Mouse (Mus musculus): Measurements from ENCODE around the gene Pagr1b.

Pagr1b gene

DNA sequence TGATC, at the start of gene Pagr1b:
TSS of gene Pagr1b (minus strand) at position 4 of the 5 bp plus-strand sequence.
- DNase-seq (ENCODE audit: low read depth, low spot score) = no peak

DNA sequence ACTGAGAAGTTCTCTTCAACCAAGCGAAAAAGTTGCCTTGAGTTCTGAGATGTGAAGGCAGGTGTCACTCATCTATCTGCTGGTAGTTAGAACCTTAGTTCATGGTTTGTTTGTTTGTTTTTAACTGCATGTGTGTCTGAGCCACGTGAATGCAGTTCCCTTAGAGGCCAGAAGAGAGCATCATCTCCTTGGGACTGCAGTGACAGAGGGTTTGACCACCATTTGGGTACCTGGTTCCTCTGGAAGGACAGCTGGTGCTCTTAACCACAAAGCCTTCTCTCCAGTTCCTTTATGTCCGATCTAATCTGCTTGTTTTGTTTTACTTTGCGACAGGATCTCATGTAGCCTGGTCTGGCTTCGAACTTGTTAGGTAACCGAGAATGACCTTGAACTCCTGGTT, 49.3 kb upstream of the Pagr1b start:
- DNase-seq (ENCODE audit: low read depth, low spot score) = no peak

DNA sequence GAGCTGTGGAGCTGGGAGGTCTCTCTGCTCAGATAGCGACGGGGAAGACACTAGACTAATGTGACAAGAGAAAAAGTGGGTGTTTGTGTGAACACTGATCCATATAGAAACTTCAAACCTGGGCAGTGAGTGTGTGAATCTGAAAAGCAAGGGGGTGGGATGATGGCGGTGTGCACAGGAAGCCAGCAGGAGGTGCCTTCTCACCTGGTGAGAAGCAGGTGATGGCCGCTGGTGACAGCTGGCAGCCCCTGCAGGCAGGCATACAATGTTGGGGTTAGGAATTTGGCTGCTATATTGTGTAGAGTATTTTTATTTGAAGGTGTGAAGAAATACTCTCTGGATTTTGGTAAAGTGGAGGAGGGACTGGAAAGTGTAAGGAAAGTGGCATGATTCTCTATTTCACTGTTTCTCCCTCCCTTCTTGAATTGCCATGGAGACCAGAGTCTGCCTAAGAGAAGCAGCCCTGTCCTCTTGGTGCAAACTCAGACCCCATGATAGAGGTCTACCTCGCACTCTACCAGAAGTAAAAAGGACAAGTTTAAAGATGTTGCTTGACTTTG, 38.8 kb upstream of the Pagr1b start:
- no peak for DNase-seq (ENCODE audit: low read depth, low spot score)

DNA sequence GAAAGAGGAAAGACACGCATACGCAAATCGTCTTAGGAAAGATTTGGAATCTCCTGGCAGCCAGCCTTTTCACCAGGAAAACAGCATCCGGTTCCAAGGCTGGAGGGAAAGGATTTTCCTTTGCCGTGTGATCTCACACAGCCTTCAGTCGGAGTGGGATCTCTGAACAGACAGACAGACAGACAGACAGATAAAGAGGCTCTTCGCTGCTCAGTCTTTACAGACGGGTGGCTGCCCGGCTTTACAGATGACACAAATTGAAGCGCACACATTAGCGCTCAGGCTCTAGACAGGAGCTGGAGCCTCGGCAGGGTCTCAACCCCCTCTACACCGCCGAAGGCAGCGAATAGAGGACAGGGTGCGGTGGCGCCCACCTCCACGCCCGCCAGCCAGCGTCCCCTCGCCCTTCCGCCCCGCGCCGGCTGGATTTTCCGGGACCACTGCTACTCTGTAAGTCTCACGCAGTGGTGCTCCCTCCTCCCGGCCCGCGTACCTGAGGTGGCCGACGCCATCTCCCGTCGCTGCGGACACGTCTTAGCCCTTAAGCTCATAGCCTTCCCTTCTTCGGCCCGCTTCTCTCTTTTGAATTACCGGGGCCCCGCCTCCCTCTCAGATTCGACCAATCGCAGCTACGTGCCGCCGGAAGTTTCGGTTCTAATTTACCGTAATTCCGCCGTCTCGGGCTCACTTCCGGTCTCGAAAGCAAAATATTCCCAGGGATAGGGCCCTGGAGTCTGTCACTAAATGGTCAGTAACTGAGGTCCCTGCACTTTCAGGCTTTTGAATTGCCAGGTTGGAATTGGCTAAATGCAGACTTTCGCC, 25.8 kb upstream of the Pagr1b start, which contains the start of gene Kif22:
TSS of gene Kif22 (minus strand) at position 621 of the 822 bp plus-strand sequence.
- DNase-seq (ENCODE audit: low read depth, low spot score) = peak; percentile 78

DNA sequence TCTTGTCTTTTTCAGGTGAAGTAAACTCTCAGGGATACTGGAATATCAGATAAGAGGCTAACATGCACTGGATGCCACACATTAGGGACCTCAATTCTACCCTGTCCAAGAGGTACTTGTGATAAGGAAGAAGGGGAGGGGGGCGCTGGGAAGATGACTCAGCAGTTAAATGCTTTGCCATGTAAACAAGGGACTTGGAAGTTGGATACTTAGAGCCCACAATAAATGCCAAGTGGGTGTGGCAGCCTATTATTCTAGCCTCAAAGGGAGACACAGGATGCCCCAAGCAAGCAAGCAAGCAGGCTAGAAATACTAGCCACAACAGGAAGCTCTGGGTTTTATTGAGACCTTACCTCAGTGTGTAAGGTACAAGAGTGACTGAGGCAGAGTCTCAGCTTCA, 15.0 kb upstream of the Pagr1b start:
- no peak for DNase-seq (ENCODE audit: low read depth, low spot score)

DNA sequence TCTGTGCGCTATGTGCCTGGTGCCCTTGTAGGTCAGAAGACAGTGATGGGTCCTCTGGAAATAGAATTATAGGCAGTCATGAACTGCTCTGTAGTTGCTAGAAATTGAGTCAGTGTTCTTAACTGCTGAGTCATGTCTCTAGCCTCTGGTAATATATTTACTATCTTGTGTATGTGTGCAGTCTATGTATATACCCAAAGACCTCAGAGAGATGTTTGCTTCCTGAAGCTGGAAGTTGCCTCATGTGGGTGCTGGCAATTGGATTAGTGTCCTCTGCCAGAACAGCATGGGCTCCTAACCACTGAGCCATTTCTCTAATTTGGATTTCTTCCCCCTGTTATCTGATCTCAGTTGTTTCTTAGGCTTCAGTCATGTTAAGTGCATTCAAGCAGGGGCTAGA, 13.9 kb upstream of the Pagr1b start:
- no peak for DNase-seq (ENCODE audit: low read depth, low spot score)

DNA sequence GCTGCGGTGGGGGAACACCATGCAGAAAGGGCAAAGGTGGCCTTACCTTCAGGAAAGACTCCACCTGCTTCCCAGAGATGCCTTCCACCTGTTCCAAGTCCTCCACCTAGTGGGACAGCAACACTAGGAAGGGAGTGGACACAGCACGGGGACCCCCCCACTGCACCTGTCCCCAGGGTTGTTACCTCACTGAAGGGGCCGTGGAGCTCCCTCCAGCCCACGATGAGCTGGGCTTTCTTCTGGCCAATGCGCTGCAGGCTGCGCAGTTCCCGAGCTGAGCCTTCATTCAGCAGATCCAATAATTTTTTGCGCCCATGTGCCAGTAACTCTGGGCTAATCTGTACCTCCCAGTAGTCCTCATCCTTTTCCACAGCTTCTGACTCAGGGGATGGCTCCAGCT, 11.6 kb upstream of the Pagr1b start:
- no peak for DNase-seq (ENCODE audit: low read depth, low spot score)

DNA sequence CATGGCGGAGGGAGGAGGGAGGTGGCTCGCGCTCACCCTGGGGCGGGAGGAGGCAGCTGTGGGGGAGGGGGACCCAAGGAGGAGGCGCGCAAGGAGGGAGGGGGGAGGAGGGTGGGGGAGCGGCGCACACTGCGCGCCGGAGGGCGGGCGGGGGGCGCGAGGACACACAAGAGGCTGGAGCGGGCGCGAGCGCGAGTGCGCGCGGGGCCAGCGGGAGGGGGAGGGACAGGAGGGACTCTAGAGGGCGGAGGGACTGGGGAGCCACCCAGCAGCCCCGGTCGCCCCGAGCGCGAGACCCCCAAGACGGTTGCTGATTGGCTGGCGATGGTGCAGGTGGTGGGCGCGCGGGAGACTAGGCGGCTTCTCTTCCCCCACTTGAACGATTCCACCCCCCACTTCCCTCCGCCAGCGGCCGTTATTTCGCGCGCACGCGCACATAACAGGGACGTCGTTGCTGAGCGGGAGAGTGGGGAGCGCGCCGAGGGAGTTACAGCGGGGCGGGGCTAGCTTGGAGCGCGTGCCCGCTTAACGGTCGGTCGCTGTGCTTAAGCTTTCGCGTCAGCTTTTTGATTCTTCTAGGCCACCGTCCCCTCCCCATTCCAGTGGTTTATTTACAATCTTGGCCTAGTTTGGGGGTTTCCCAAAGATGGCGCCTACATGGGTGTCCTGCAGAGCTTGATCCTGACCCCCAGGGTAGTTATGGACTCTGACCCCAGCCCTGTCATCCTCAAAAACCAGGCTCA, 10.9 kb upstream of the Pagr1b start, which contains the start of gene Maz:
TSS of gene Maz (minus strand) at position 54 of the 743 bp plus-strand sequence.
- peak; percentile 99 for DNase-seq (ENCODE audit: low read depth, low spot score)

DNA sequence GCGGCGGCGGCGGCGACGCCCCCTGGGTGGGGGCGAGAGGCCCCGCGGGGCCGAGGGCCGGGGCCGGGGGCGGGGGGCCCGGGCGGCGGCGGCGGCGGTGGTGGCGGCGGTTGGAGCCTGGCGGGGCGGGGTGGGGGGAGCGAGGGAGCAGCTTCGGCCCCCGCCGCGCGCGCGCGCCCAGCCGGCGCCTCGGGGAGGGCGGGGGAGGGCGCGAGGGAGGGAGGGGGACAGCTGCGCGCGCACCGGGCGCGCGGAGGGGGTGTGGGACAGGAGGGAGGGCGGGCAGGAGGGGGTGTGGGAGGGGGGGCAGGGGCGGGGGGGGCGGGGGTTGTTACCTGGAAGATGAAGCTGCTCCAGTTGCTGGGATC, 10.3 kb upstream of the Pagr1b start:
- no peak for DNase-seq (ENCODE audit: low read depth, low spot score)

DNA sequence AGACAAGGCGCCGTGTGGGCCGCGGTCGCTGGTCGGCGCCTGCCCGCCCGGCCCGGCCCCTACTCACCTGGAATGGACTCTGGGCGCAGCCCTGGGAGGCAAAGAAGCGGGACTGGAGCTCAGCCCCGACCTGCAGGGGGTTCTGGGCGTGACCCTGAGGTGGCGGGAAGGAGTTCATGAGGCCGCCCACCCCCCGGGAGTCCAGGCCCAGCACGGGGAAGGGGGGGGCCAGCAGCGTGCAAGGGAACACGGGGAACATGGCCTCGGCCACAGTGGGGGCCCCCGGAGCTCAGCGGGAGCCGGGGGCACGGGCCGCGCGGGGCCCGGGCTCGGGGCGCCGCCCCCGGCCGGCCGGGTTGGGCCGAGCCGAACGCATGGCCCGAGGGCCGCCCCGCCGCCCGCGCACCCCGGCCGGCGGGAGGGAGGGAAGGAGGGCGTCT, 9.9 kb upstream of the Pagr1b start:
- no peak for DNase-seq (ENCODE audit: low read depth, low spot score)

DNA sequence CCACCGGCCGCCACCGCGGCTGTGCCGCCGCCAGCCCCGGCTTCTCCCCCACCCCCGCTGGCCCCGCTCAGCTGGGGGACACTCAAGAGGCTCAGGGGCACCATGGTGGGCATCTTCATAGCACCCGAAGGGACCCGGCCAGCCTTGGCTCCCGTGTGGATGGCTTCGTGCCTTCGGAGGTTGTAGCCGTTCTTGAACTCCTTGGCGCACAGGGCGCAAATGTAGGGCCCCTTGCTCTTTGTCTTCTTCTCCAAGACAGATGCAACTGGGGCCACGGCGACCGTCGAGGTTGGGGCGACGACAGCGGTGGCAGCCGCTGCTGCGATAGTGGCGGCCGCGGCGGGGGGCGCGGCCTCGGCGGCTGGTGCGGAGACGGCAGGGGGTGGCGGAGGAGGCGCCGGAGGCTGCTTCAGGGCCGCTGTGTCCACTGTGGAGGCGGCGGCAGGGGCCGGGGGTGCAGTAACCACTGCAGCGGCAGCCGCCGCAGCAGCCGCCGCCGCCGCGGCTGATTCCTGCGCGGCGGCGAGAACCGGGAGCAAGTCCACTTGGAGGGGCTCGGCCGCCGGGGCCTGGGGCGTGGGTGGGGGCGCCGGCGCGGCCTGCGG, 9.4 kb upstream of the Pagr1b start:
- no peak for DNase-seq (ENCODE audit: low read depth, low spot score)

DNA sequence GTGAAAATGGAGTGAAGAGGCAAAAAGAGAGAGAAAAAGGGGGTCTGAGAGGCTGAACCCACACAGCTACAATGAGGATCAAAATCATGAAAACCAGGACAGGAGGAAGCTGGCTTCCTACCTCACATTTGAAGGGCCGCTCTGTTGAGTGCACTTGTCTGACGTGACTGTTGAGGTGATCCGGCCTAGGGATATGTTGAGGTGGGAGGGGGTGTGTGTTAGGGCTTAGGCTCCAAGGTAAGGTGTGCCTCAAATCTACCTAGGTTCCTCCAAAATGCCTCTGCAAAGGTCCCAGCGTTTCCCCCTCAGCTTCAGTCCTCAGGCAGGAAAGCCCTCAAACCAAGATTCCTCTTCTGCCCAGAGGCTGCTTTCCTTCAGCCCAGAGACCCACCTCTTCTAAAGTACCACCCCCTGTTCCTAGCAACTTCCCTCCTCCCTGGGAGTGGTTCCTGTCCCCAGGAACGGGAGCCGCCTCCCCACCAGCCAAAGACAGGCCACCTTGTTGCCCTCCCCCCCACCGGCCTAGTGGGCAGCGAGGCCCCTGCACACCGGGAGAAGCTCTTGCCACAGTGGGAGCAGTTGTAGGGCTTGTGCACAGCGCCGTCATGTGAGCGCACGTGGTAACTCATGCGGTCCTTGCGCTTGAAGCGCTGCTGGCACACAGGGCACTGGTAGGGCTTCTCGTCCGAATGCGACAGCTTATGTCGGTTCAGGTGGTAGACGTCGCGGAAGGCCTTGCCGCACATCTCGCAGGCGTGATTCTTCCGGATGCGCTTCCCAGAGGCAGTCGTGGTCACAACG, 8.7 kb upstream of the Pagr1b start:
- no peak for DNase-seq (ENCODE audit: low read depth, low spot score)

DNA sequence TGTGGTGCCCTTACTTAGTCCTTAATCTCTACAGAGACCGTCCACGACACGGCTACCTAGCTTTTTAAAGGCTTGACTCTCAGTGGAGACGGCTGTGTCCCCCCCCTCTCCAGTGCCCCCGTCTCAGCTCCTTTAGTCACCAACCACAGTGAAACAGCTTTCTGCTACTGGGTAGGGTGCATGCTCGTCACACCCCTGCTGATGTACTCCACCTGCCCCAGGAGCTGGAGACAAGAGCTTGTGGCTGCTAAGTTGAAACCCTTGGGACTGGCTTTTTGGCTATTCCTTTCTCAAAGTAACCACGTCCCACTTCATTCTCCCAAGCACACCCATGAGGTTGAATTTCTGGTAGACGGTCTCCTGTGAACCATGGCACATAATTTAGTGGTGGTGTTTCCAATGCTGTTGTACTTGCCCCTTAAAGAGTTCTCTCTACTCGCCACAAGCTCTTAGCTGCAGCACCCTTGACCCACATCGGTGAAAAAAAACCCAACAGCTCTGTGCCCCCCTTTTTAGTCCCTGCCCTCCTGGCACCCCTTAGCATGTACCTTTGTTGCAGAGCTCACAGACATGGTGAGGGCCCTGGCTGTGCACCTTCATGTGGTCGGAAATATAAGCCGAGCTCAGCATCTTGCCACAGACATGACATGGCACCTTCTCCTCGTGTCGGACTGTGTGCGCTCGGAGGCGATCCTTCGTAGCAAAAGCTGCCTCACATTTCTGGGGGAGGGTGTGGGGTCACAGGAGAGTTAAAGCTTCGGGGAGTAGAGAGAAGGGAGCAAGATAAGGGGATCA, 7.8 kb upstream of the Pagr1b start:
- no peak for DNase-seq (ENCODE audit: low read depth, low spot score)

DNA sequence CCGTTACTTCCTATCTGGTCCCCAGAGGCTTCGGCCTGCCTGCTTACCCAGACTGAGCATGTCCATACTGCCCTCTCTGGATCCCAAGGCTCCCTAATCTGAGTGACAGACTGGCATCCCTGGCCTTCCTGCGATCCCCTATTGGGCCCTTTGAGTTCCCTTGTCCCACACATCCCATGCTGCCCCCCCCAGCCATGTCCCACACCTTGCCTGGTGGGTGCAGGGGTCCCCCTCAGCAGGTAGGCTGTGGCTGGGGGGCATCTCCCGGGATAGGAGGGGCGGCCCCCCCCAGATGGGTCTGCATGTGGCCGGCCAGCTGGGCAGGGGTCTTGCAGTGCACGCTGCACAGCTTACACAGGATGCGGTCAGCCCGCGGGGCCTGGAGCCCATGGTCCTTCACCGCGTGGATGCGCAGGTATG, 7.0 kb upstream of the Pagr1b start:
- no peak for DNase-seq (ENCODE audit: low read depth, low spot score)

DNA sequence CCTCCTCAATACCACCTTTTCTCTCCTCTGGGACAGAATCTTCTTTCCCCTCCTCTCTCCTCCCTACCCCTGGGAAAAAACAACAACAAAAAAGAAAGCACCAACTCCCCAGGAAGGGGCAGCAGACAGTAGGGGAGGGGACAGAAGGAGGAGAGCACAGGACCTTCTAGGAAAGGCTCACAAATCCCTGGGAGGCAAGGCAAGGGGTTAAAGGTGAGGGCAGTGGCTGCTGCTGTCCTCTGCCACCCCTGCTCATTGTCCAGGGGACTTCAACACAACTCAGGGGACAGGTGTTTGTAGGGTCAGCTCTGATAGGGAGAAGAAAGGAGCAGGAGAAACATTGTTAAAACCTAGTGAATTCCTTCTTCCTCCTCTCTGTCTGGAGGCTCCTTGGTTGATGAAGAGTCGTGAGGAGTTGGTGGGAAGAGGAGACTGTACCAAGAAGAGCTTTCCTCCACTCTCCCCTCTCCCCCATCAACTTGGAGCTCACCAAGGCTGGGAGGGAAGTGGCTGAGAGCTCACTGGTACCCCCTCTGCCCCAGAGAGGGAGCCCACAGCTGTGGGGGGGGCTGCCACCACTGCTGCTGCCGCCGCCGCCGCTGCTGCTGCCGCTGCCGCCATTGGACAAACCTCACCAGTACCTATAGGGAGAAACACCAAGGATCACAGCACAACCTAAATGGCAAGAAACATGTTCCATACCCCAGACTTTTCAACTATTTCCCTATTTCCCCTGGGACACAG, 6.4 kb upstream of the Pagr1b start:
- no peak for DNase-seq (ENCODE audit: low read depth, low spot score)

DNA sequence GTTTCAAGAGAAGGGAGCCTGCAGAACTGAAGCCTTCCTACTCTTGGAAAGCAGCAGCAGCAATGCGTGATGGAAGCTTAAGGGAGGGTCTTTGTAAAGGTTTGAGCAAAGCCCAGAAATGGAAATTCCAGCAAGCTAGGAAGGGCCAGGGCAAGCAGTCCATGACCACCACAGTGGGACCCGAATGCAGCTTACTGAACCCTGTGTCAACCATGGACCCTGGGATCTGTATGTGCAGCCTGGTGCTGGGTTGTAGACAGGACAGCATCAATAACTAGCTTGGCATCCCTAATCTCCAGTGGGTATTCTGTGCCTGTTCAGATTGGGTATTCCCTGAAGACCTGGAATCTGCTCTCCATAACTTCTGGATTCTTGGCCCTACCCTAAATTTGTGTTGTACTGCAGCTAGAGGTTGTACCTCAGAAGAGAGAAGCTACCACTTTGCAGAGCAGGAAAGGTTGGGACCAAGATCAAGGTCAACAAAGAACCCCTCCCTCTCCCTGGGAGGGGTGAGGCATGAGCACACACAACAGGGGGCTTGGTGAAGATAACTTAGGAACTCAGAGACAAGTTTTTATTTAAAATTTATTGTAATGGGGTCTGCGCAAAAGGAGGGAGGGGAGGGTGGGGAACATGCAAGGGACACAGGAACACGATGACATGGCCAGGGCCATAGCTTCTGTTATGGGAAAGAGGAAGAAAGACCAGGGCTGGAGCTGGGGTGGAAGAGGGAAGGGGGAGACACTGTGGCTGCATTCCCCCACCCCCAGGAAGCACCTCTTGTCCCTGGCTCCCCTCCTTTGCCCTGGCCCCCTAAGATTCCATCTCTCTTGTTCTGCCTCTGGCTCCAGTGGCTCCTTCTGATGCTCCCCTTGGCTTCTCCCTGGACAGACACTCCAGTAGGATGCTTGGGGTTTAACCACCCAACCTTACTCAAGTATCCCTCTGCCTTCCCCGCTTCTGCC, 5.6 kb upstream of the Pagr1b start:
- DNase-seq (ENCODE audit: low read depth, low spot score) = no peak

DNA sequence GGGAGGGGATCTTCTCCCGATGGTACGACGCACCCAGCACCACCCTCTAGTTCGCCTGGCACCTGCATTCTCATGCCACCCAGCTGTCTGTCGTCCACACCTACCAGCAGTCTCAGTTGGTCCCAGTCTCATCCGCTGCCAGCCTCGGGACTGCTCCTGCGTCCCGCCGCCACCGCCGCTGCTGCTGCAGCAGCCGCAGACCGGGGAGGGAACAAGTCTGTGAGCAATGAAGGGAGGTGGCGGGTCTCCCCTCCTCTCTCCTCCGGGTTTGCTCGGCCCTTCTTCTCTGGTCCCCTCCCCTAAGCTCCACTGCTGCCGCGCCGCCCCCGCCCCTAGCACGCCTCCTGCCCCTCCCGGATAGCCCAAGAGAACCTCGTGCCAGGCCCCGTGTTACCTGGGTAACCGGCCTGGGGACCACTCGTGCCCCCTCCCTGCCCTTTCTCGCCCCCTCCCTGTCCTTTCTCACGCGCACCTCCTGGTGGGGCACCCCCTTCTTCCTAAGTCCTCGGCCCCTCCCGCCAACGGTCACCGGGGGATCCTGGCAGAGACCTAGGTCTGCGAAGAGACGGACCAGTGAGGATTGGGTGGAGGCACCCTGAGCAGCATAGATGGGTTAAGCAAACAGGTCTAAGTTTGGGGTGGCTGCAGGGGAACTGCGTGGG, 4.7 kb upstream of the Pagr1b start, which contains the start of the genes Gm42742 and Prrt2:
TSS of gene Gm42742 (minus strand) at position 197 of the 662 bp plus-strand sequence.
TSS of gene Prrt2 (minus strand) at position 311 of the 662 bp plus-strand sequence.
- DNase-seq (ENCODE audit: low read depth, low spot score) = no peak

DNA sequence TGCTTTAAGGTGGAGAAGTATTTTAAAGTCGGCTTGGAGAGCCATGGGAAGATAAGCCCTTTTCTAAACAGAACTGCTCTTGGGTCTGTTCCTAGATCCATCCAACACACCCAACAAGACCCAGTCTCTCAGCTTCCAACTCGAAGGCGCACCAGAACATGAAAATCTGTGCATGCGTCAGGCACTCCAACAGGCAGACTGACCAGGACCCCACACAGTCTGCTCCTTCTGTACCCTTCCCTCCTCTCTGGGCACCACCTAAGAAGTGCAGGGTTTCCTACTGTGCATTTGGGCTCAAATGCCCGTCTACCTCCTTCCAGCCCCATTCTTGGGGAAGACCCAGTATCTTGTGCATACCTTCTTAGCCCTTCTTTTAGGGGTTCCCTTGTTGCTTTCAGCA, 4.2 kb upstream of the Pagr1b start:
- DNase-seq (ENCODE audit: low read depth, low spot score) = no peak

DNA sequence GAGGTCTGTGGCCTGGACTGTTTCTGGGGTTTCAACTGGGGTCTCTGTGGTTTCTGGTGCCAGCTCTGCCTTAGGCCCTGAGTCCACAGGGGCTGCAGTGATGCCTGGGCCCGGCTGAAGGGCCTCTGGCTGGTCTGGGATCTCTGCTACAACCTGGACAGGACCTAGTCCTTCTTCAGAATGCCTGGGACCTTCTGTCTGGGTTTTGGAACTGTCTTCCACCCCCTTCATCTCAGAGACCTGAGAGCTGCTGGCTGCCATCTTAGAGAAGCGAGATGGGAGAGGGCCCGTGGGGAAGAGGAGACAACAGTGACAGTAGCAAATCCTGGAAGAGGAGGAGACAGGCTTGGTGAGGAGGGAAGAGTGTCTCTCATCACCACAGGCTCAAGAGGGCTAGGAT, 3.7 kb upstream of the Pagr1b start:
- no peak for DNase-seq (ENCODE audit: low read depth, low spot score)

All from retina, adult 2 months (tissue).